Mouse (Mus musculus): Measurements from ENCODE around the gene Sox2. TPM values are rescaled to one million over a fixed set of nuclear protein-coding genes. Genes with fewer than 3 reads are reported as not detected.

Sox2 gene
- polyA plus RNA-seq, 1 experiment from 2014 or later = 0.38 TPM

GRCm38 (mm10) chr3:34647688-34648087, 2.5 kb upstream of the Sox2 start:
- no peak for ATAC-seq (ENCODE audit: insufficient number of reproducible peaks, low FRiP score, low TSS enrichment, low read depth)
- Histone ChIP-seq H3K9ac (no peak overlapping the region), H3K9me3 (no peaks in the 10 kb centered on the region), H3K36me3 (no peaks in the 10 kb centered on the region), H3K27me3 (peaks cover 92% of the 10 kb centered on the region), H3K27ac (no peak overlapping the region), H3K4me1 (peaks cover 34% of the 10 kb centered on the region), H3K4me2 (no peak overlapping the region), H3K4me3 (no peak overlapping the region)
- WGBS = under 1% methylated on average over 14 of the region's 14 CpGs

- H3K36me3 ChIP-seq = no peaks in the 10 kb centered on the region
- ATAC-seq (ENCODE audit: insufficient number of reproducible peaks, low FRiP score, low TSS enrichment, low read depth) = no peak
- H3K4me1 ChIP-seq = peaks cover 33% of the 10 kb centered on the region
- no peak overlapping the region for H3K4me3 ChIP-seq
- peaks cover 91% of the 10 kb centered on the region for H3K27me3 ChIP-seq
- no peak overlapping the region for H3K27ac ChIP-seq
- H3K9ac ChIP-seq = no peak overlapping the region
- 3% methylated on average over 19 of the region's 19 CpGs for WGBS
- no peaks in the 10 kb centered on the region for H3K9me3 ChIP-seq
- no peak overlapping the region for H3K4me2 ChIP-seq
Observed at GRCm38 (mm10) chr3:34648105-34648832, 1.9 kb upstream of the Sox2 start.

- H3K27ac ChIP-seq = no peak overlapping the region
- WGBS = 2% methylated on average over 50 of the region's 50 CpGs
Observed at GRCm38 (mm10) chr3:34648833-34649719, 1.1 kb upstream of the Sox2 start.

GRCm38 (mm10) chr3:34650621-34651361, 586 bp downstream of the Sox2 start:
- peak overlapping the region; percentile 72 for H3K4me2 ChIP-seq
- H3K4me1 ChIP-seq = peaks cover 33% of the 10 kb centered on the region
- H3K36me3 ChIP-seq = no peaks in the 10 kb centered on the region
- ATAC-seq (ENCODE audit: insufficient number of reproducible peaks, low FRiP score, low TSS enrichment, low read depth) = peak; percentile 45
- no peaks in the 10 kb centered on the region for H3K9me3 ChIP-seq
- under 1% methylated on average over 66 of the region's 67 CpGs for WGBS
- peak overlapping the region; percentile 40 for H3K4me3 ChIP-seq
- no peak overlapping the region for H3K27ac ChIP-seq
- H3K27me3 ChIP-seq = peaks cover 92% of the 10 kb centered on the region
- no peak overlapping the region for H3K9ac ChIP-seq

More at GRCm38 (mm10) chr3:34648833-34649719, 1.1 kb upstream of the Sox2 start:
- Histone ChIP-seq H3K9me3 (no peaks in the 10 kb centered on the region), H3K36me3 (no peaks in the 10 kb centered on the region), H3K4me2 (peak overlapping the region; percentile 72), H3K4me1 (peaks cover 33% of the 10 kb centered on the region), H3K4me3 (peak overlapping the region; percentile 40), H3K27me3 (peaks cover 90% of the 10 kb centered on the region), H3K9ac (no peak overlapping the region)
- ATAC-seq (ENCODE audit: insufficient number of reproducible peaks, low FRiP score, low TSS enrichment, low read depth) = no peak

GRCm38 (mm10) chr3:34651486-34652170, 1.4 kb downstream of the Sox2 start:
- peaks cover 33% of the 10 kb centered on the region for H3K4me1 ChIP-seq
- no peaks in the 10 kb centered on the region for H3K9me3 ChIP-seq
- ATAC-seq (ENCODE audit: insufficient number of reproducible peaks, low FRiP score, low TSS enrichment, low read depth) = no peak
- no peak overlapping the region; the same call in 1 of the 2 replicates for H3K4me3 ChIP-seq
- no peak overlapping the region for H3K4me2 ChIP-seq
- no peak overlapping the region for H3K9ac ChIP-seq
- H3K27ac ChIP-seq = no peak overlapping the region
- 3% methylated on average over 26 of the region's 26 CpGs for WGBS
- H3K27me3 ChIP-seq = peaks cover 92% of the 10 kb centered on the region
- no peaks in the 10 kb centered on the region for H3K36me3 ChIP-seq

- no peak for ATAC-seq (ENCODE audit: insufficient number of reproducible peaks, low FRiP score, low TSS enrichment, low read depth)
- Histone ChIP-seq H3K9ac (no peak overlapping the region), H3K4me3 (no peak overlapping the region), H3K27me3 (peaks cover 93% of the 10 kb centered on the region), H3K4me1 (peaks cover 33% of the 10 kb centered on the region), H3K9me3 (no peaks in the 10 kb centered on the region), H3K27ac (no peak overlapping the region), H3K4me2 (no peak overlapping the region), H3K36me3 (no peaks in the 10 kb centered on the region)
- under 1% methylated on average over 14 of the region's 14 CpGs for WGBS
Observed at GRCm38 (mm10) chr3:34652616-34653015, 2.4 kb downstream of the Sox2 start.

- Histone ChIP-seq H3K9ac (no peak overlapping the region), H3K27me3 (peaks cover 94% of the 10 kb centered on the region), H3K36me3 (no peaks in the 10 kb centered on the region), H3K4me1 (peaks cover 28% of the 10 kb centered on the region), H3K4me3 (no peak overlapping the region), H3K9me3 (no peaks in the 10 kb centered on the region), H3K4me2 (no peak overlapping the region), H3K27ac (no peak overlapping the region)
- no peak for ATAC-seq (ENCODE audit: insufficient number of reproducible peaks, low FRiP score, low TSS enrichment, low read depth)
- 1% methylated on average over 26 of the region's 26 CpGs for WGBS
Observed at GRCm38 (mm10) chr3:34653235-34653976, 3.2 kb downstream of the Sox2 start.

- Histone ChIP-seq H3K9me3 (no peaks in the 10 kb centered on the region), H3K4me2 (no peak overlapping the region), H3K4me1 (peaks cover 22% of the 10 kb centered on the region), H3K9ac (no peak overlapping the region), H3K4me3 (no peak overlapping the region), H3K27me3 (peaks cover 94% of the 10 kb centered on the region), H3K36me3 (no peaks in the 10 kb centered on the region), H3K27ac (no peak overlapping the region)
- no peak for ATAC-seq (ENCODE audit: insufficient number of reproducible peaks, low FRiP score, low TSS enrichment, low read depth)
- WGBS = 5% methylated on average over 9 of the region's 9 CpGs
Observed at GRCm38 (mm10) chr3:34653977-34654500, 3.8 kb downstream of the Sox2 start.

GRCm38 (mm10) chr3:34654781-34655180, 4.6 kb downstream of the Sox2 start:
- ATAC-seq (ENCODE audit: insufficient number of reproducible peaks, low FRiP score, low TSS enrichment, low read depth) = no peak
- H3K9me3 ChIP-seq = no peaks in the 10 kb centered on the region
- no peak overlapping the region for H3K4me2 ChIP-seq
- H3K4me3 ChIP-seq = no peak overlapping the region
- peaks cover 15% of the 10 kb centered on the region for H3K4me1 ChIP-seq
- 18% methylated on average over 6 of the region's 6 CpGs for WGBS
- no peaks in the 10 kb centered on the region for H3K36me3 ChIP-seq
- no peak overlapping the region for H3K27ac ChIP-seq
- peaks cover 93% of the 10 kb centered on the region for H3K27me3 ChIP-seq
- no peak overlapping the region for H3K9ac ChIP-seq

GRCm38 (mm10) chr3:34655311-34656075, 5.3 kb downstream of the Sox2 start:
- Histone ChIP-seq H3K4me3 (no peak overlapping the region), H3K9ac (no peak overlapping the region), H3K27me3 (peaks cover 93% of the 10 kb centered on the region), H3K4me1 (peaks cover 8% of the 10 kb centered on the region), H3K4me2 (no peak overlapping the region), H3K9me3 (no peaks in the 10 kb centered on the region), H3K36me3 (no peaks in the 10 kb centered on the region), H3K27ac (no peak overlapping the region)
- WGBS = 12% methylated on average over 11 of the region's 11 CpGs
- ATAC-seq (ENCODE audit: insufficient number of reproducible peaks, low FRiP score, low TSS enrichment, low read depth) = no peak

Data from limb, embryonic 15.5 days (tissue).